Mouse (Mus musculus) left cerebral cortex, adult 11 months (tissue): Measurements from ENCODE around the gene Tmem82.
A peak's percentile ranks its signal among the peaks of the same experiment; 100 is the strongest.

Source experiments
- DNase-seq: peaks from one replicate; pipeline ENCODE4 v3.0.0; 2022; ENCODE audit warnings: low spot score

Gene Tmem82

DNA sequence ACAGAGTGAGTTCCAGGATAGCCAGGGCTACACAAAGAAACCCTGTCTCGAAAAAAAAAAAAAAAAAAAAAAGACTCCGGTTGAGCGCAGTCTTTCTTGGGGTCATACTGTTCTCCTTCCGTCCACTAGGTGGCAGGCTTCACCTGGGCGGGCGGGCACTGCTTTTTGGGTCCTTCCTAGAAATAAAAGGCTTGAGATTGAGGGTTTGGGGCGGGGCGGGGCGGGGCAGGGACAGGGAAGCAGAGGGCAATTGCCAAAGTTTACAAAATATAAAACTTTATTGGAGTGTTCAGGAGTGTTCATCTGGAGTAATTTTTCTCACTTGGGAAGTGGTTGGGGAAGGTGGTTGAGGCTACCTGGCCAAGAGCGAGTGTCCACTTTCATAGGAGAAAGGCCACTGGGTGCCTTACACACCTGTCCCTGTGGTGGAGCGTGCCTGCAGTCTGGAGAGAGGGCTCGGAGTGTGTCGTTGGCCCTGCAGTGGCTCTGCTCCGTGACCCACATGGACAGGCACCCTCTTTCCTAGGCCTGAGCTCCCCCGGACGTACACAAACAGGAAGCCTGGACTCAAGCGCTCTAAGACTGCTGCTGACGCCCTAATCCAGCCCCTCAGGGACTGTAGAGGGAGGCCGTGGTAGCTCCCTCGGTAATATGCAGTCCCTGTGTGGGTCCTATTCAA lies at the start of gene Tmem82:
TSS of gene Tmem82 (minus strand) at position 69 of the 679 bp plus-strand sequence.
- DNase-seq = no peak

DNA sequence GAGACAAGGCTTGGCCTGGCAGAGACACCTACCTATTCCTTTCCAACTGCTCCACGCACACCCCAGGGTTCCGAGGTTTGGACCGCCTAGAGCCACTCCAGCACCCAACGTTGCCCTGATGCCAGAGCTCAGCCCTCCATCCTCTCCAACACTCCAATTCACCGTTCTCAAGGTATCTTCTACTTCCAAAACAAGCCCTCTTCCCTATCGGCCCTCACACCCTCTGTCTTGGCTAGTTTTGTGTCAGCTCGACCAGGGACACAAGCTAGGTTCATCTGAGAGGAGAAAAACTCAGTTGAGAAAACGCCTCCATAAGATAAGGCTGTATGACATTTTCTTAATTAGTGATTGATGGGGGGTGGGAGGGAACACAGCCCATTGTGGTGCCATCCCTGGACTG lies 46.4 kb upstream of the Tmem82 start, which contains the start of gene Plekhm2:
TSS of gene Plekhm2 (minus strand) at position 101 of the 400 bp plus-strand sequence.
- DNase-seq = no peak

DNA sequence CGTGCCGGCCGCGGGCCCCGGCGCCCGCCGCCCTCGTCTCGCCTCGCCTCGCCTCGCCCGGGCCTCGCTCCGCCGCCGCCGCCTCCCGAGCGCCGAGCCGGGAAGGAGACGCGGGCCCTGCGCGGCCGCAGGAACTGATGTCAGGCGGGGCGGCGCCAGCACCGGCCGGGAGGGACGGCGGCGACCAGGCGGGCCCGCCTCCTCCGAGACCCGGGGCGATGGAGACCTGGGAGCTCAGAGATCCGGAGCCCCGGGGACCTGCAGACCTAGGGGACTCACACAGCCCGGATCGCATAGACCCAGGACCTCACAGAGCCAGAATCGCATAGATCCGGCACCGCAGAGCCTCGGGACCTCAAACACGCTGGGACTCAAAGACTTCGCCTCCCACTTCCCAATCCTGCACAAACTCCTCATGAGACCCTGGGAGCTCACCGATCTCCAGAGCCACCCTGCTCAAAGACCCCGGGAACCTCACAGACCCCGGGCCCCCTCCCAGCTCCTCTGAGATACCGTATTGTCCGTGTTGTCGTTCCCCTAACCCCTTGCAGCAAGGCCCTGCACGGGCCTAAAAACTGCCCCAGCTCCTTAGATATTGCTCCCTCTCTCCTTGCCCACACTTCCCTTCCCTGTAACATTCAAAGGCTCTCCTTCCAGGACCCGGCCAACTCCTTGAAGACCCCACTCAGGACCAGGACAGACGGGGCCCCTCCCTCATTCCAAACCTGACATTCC lies 45.7 kb upstream of the Tmem82 start:
- no peak for DNase-seq

GRCm38 (mm10) chr4:141663122-141663931 lies 44.9 kb upstream of the Tmem82 start:
- no peak for DNase-seq

GRCm38 (mm10) chr4:141660884-141661283 lies 42.5 kb upstream of the Tmem82 start:
- DNase-seq = no peak

GRCm38 (mm10) chr4:141659739-141660138 lies 41.3 kb upstream of the Tmem82 start:
- no peak for DNase-seq

GRCm38 (mm10) chr4:141658846-141659484 lies 40.5 kb upstream of the Tmem82 start:
- DNase-seq = no peak

DNA sequence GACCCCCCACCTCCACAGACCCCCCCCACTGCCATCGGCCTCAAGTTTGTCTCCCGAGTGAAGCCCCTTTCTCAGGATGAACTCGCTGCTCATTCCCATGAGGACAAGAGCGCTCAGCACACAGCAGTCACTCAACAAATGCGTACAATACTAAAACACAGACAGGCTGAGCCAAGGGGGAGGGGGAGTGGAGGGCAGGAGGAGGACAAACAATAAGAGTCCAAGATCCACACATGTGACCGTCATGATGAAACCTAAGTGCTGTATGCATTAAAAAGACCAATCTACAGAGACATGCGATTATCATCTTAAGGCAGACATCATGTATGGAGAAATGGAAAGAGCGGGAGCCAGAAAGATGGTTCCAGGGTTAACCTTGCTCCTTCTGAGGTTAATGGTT lies 38.5 kb upstream of the Tmem82 start:
- DNase-seq = no peak

- DNase-seq = no peak
Measured at GRCm38 (mm10) chr4:141655908-141656608, 37.6 kb upstream of the Tmem82 start.

GRCm38 (mm10) chr4:141654509-141654908 lies 36.1 kb upstream of the Tmem82 start:
- no peak for DNase-seq

DNA sequence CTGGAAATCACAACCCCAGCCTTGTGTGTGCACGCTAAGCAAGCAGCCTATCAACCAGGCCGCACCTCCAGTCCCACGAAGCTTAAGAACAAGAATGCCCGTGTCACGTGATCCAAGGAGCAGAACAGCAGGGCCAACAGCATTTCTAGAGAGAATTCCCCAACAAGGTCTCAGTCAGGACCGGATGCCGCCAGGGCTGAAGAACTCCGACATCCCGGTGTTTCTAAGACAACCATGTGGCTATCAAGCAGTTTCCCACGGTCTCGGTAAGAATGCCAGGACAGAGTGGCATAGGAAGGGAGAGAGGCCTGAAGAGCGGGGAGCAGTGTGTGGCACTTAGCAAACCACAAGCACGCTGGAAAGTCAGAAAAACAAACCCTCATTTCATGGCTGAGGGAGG lies 35.4 kb upstream of the Tmem82 start:
- DNase-seq = no peak

- DNase-seq = no peak
Measured at GRCm38 (mm10) chr4:141653044-141653443, 34.6 kb upstream of the Tmem82 start.

DNA sequence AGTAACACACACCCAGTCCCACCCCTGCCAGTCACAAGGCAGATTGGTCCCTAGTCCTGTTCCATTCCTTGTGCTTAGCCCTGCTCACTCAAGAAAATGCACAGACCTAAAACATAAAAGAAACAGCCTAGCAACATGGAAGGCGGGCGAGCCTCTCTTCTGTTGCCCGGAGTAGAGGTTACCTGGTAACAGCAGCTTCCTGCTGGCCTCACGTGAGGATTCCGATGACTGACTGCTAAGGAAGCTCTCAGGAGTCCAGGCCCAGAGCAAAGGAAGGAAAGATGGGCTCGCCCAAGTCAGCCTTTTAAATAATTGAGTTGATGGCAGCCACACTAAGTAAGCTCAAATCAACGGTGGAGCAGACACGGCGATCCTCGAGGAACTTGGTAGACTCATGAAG lies 33.5 kb upstream of the Tmem82 start:
- DNase-seq = no peak

DNA sequence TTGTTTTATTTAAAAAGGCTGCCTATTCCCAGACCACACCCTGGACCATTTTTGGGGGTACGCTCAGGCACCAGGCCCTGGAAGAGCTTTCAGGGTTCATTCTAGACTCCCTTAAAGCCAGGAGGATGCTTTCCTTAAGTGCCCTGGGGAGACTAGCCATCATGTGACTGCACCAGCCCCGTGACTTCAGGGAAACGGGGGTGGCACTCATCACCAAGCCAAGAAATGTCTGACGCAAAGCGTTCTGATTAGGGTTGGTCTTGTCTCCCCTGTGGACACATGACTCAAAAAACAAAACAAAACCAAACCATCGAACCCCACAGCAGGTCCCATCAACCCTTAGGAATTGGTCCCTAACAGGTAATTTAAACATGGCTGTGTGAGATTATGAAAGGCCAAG lies 32.9 kb upstream of the Tmem82 start:
- DNase-seq = no peak

DNA sequence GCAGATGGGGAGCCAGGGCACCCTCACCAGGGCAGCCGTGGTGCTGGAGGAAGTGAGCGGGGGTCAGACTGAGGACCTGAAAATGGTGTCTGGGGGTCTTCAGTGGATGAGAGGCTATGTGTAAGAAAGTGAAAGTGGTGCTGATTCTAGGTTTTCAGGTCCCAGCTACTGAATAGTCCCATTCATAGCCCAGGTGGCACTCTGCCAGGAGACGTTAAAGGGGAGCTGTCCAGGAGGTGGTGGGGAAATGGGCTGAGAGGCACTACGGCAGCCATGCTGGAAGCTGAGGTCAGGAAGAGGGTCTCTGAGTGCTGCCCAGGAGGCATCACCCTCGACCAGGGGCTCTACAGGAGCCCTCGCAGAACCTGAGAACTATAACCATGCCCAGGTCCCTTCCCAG lies 30.8 kb upstream of the Tmem82 start:
- no peak for DNase-seq

GRCm38 (mm10) chr4:141648262-141648661 lies 29.8 kb upstream of the Tmem82 start:
- no peak for DNase-seq

DNA sequence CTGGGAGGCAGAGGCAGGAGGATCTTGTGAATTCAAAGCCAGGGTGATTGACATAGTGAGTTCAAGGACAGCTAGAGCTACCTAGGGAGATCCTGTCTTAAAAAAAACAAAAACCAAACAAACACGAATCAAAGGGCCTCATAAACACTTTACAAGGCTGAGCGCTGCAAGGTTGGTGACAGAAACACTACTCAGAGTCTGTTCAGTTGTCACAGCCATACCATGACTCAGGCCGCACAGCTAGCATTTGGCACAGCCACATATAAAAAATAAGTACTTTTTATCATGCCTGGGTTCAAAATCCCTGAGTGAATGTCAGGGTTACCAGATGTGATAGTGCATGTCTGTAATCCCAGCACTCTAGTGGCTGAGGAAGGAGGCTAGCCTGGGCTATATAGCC lies 28.8 kb upstream of the Tmem82 start:
- DNase-seq = no peak

DNA sequence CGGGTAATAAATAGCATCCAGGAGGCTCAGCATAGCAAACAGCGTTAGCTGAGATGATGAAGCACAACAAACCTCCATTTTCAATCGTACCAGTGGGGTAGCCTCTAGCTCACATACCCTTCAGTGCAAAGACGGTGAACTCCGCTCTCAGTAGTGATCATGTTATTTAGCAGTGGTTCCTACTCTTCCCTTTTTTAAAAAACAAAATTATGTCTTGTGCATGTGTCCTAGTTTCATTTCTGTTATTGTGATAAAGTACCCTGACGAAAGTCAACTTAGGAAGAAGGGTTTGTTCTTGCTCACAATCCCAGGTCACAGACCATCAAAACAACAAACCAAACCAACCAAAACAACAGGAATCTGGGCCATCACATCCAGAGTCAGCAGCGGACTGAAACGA lies 27.6 kb upstream of the Tmem82 start:
- no peak for DNase-seq

GRCm38 (mm10) chr4:141643118-141643855 lies 24.9 kb upstream of the Tmem82 start:
- peak; percentile 73 for DNase-seq

DNA sequence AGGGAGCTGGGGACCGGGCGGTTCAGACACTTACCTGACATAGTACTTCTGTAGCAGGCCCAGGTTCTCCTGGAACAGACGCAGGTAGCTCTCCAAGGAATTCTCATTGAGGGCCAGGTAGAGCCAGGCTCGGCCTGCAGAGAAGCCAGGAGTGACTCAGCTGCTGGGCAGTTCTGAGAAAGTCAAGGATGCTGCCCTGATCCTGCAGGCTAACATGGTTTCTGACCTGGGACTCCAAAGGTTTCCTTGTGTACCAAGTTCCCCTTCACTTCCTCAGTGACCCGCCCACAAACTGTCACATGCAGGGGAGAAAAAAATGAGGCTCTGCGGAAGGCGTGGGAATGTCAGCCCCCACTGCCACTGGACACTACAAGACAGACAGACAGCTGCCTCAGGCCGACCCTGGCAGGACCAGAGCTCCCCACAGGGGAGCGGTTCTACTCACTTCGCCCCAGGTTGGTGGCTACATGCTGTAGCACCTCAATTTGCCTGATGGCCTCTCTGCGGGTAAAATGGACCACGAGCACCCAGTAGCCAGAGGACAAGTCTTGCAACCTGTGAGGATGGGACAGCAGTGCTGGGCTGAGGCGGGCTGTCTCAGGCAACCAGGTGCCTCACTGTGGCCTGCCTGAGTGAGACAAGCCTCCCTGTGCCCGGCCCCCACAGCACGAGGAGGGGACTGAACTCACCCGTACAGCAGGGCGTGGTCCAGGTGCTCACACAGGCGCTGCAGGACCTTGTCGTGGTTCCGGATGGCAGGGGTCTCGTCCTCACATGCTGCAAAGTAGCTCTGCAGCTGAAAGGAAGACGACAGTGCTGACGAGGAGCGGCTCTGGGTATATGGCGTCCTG lies 23.8 kb upstream of the Tmem82 start:
- no peak for DNase-seq
